Comparison of ENCODE assay signal across 8 mouse cellular contexts in the genomic region with DNA sequence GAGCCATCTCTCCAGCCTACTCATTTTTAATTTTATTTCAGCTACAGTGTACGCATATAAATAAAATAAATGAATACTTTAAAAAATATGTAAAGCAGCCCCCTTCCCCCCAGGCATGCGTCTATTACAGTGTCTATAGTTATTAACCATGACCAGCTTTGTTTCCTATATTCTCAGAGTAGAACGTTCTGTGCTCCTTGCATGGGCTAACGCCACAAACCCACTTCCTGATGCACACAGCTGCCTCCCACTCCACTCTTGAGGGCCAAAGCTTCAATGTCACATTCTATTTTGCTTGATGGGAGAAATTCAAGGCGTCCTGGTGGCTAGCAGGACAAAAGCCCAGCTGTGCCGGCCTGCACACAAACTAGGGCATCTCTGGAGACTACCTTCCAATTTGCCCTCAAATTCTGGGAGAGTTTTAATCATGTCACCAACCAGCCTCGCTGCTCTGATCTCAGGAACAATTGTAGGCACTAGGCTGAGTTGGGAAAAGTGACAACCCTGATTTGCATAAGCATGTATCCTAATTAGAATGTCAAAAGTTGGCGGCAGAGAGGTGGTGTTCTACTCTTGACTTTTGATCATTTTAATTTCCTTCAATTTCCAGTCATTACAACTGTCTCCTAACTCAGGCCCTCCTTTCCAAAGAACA. TPM values are rescaled to one million over a fixed set of nuclear protein-coding genes. Genes with fewer than 3 reads are reported as not detected.
DNase-seq lines count a peak whose midpoint lies in the region; ATAC-seq and TF ChIP-seq lines count a peak whose summit lies in the region.

No protein-coding gene starts in this region.

- no peak for TF ChIP-seq EP300 in heart, postnatal 0 days (IDR thresholded peaks at IDR 0.05; ENCODE audit: low read depth)

- H3K27me3 ChIP-seq in heart, postnatal 0 days (ENCODE audit: control insufficient read depth, insufficient read depth, low read length) = no peaks in the 10 kb centered on the region
- no peaks in the 10 kb centered on the region for H3K27me3 ChIP-seq in forebrain, embryonic 15.5 days
- peaks cover 8% of the 10 kb centered on the region for H3K27me3 ChIP-seq in midbrain, embryonic 10.5 days (ENCODE audit: low read depth, poor library complexity, severe bottlenecking)

- WGBS in heart, postnatal 0 days = 58% methylated on average over 8 of the region's 8 CpGs
- 32% methylated on average over 8 of the region's 8 CpGs for WGBS in forebrain, embryonic 15.5 days
- 30% methylated on average over 8 of the region's 8 CpGs for WGBS in midbrain, embryonic 10.5 days

- DNase-seq in heart, postnatal 0 days (ENCODE audit: low spot score) = no peak
- no peak for DNase-seq in heart, postnatal 4 days
- DNase-seq in MN1 (ENCODE audit: low spot score) = peak; percentile 6
- DNase-seq in midbrain, embryonic 10.5 days (ENCODE audit: low spot score) = peak; percentile 19
- DNase-seq in gastrocnemius, postnatal 10 days = no peak
- no peak for DNase-seq in left cerebral cortex, postnatal 4 days
- DNase-seq in kidney, postnatal 10 days = no peak

- H3K4me1 ChIP-seq in heart, postnatal 0 days (ENCODE audit: control insufficient read depth, insufficient read depth) = peaks cover 18% of the 10 kb centered on the region; the same call in 1 of the 2 replicates
- H3K4me1 ChIP-seq in forebrain, embryonic 15.5 days = peaks cover 14% of the 10 kb centered on the region
- H3K4me1 ChIP-seq in midbrain, embryonic 10.5 days = peaks cover 26% of the 10 kb centered on the region

- peak overlapping the region; percentile 39 for H3K9ac ChIP-seq in heart, postnatal 0 days (replicated peaks; ENCODE audit: low read depth, low read length)
- peak overlapping the region; percentile 37; the same call in 1 of the 2 replicates for H3K9ac ChIP-seq in forebrain, embryonic 15.5 days (replicated peaks)

- intact Hi-C loops in left cerebral cortex, postnatal 4 days (cut with DNase I) = no loop called here

- no peak for TF ChIP-seq CTCF in heart, postnatal 0 days (IDR thresholded peaks at IDR 0.05; ENCODE audit: low read depth)

- no peak overlapping the region for H3K27ac ChIP-seq in heart, postnatal 0 days (ENCODE audit: low read depth)
- no peak overlapping the region for H3K27ac ChIP-seq in forebrain, embryonic 15.5 days (replicated peaks)
- peak overlapping the region; percentile 76 for H3K27ac ChIP-seq in midbrain, embryonic 10.5 days (replicated peaks)

- no peak for ATAC-seq in heart, postnatal 0 days (ENCODE audit: insufficient read depth, low read depth)
- no peak for ATAC-seq in forebrain, embryonic 15.5 days (replicated peaks)

- H3K9me3 ChIP-seq in heart, postnatal 0 days (replicated peaks; ENCODE audit: control insufficient read depth, low read length) = no peaks in the 10 kb centered on the region
- no peaks in the 10 kb centered on the region for H3K9me3 ChIP-seq in forebrain, embryonic 15.5 days
- no peaks in the 10 kb centered on the region for H3K9me3 ChIP-seq in midbrain, embryonic 10.5 days (replicated peaks)

- H3K4me2 ChIP-seq in heart, postnatal 0 days (ENCODE audit: low read depth, low read length) = peak overlapping the region; percentile 64
- peak overlapping the region; percentile 49 for H3K4me2 ChIP-seq in forebrain, embryonic 15.5 days (replicated peaks)

- peak overlapping the region; percentile 29 for H3K4me3 ChIP-seq in heart, postnatal 0 days (ENCODE audit: low read depth, low read length)
- peak overlapping the region; percentile 30 for H3K4me3 ChIP-seq in forebrain, embryonic 15.5 days
- H3K4me3 ChIP-seq in midbrain, embryonic 10.5 days = peak overlapping the region; percentile 52

- H3K36me3 ChIP-seq in heart, postnatal 0 days (replicated peaks; ENCODE audit: control insufficient read depth, insufficient read depth, low read length) = no peaks in the 10 kb centered on the region
- no peaks in the 10 kb centered on the region for H3K36me3 ChIP-seq in forebrain, embryonic 15.5 days
- no peaks in the 10 kb centered on the region for H3K36me3 ChIP-seq in midbrain, embryonic 10.5 days

RNA-seq across cellular contexts. Expression of gene Atoh7, which starts 10.2 kb away (rescaled TPM):
- total RNA-seq in heart, postnatal 0 days (2014; rRNA removed; ENCODE audit: low replicate concordance) = not detected in 2 replicates
- polyA plus RNA-seq in heart, postnatal 0 days (2015; fragmentation: Nextera tagmentation; extraction: Ambion mirVana) = not detected in 2 replicates
- not detected for total RNA-seq in heart, postnatal 4 days (2021)
- polyA plus RNA-seq in forebrain, embryonic 15.5 days (2015; fragmentation: Nextera tagmentation; extraction: Ambion mirVana) = 0.51 and 0.81 TPM in 2 replicates
- 0.25 and 1.1 TPM in 2 replicates for polyA plus RNA-seq in midbrain, embryonic 10.5 days (2016; fragmentation: Nextera tagmentation; extraction: Ambion mirVana)
- under 1 TPM; 0.14 to 0.32 TPM for total RNA-seq in gastrocnemius, postnatal 10 days (2021)
- total RNA-seq in left cerebral cortex, postnatal 4 days (2021) = 1 to 10 TPM; 1.0 to 1.3 TPM

RNA-seq across cellular contexts. Expression of gene Pbld1, which starts 29.3 kb away (rescaled TPM):
- 2.2 TPM in 1 of 2 replicates, not detected in the other for total RNA-seq in heart, postnatal 0 days (2014; rRNA removed; ENCODE audit: low replicate concordance)
- 0.70 and 1.5 TPM in 2 replicates for polyA plus RNA-seq in heart, postnatal 0 days (2015; fragmentation: Nextera tagmentation; extraction: Ambion mirVana)
- total RNA-seq in heart, postnatal 4 days (2021) = under 1 TPM; 0.59 to 0.93 TPM
- 0.87 and 1.6 TPM in 2 replicates for polyA plus RNA-seq in forebrain, embryonic 15.5 days (2015; fragmentation: Nextera tagmentation; extraction: Ambion mirVana)
- polyA plus RNA-seq in midbrain, embryonic 10.5 days (2016; fragmentation: Nextera tagmentation; extraction: Ambion mirVana) = 1.3 and 1.5 TPM in 2 replicates
- total RNA-seq in gastrocnemius, postnatal 10 days (2021) = under 1 TPM; 0.56 to 0.75 TPM
- under 1 TPM in 1 of 2 experiments, not detected in 1; 0.24 TPM for total RNA-seq in left cerebral cortex, postnatal 4 days (2021)

Comparison
In these comparisons a context has a peak if more than half of its experiments do, and no peak if none do; other contexts are left out.
1. DNase-seq: peak in MN1 (single experiment) and midbrain, embryonic 10.5 days (single experiment); none in heart, postnatal 0 days (single experiment), heart, postnatal 4 days (single experiment), gastrocnemius, postnatal 10 days (single experiment), left cerebral cortex, postnatal 4 days (single experiment) and kidney, postnatal 10 days (single experiment).
2. Peak in every context shown above with its lines, with median percentiles within 50 percentile points of each other: H3K4me3 ChIP-seq.